Mouse (Mus musculus) small intestine, adult 2 months (tissue): ENCODE measurements around the gene Copb1.

Experiments used
- CTCF ChIP-seq: fragments of 200-500 bp; IDR thresholded peaks from 2 replicates; pipeline ENCODE4 v1.5.1; 2012; ENCODE audit warnings: low read depth, mild to moderate bottlenecking, control low read depth, inconsistent platforms, low read length, moderate library complexity, mixed read lengths; ENCODE audit not compliant: insufficient replicate concordance, insufficient read length; ENCODE audit errors: extremely low read depth
- POLR2A ChIP-seq: fragments of 200-500 bp; IDR thresholded peaks from 2 replicates; pipeline ENCODE4 v1.6.1; 2012; ENCODE audit warnings: low read depth, mild to moderate bottlenecking, control low read depth, inconsistent platforms, low read length, moderate library complexity

DNA sequence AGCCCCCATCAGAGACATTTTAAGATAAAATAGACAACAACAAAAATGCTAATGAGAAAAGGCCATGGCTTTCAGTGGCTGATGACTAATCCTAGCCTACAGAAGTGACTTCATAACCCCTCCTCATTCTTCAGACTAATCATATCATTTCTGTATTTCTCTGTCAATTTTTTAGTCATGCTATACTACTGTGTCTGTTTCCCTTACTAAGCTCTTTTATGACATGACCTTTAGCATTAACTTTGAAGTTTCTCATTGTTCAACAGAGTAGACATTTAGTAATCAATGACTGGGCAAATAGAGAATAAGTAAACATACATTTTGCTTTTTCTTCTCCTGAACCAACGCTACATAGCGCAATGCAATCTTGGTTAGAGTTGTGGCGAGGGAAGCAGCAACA is 22.7 kb downstream of the Copb1 start:
- no peak for TF ChIP-seq POLR2A
- no peak for TF ChIP-seq CTCF
